Mouse (Mus musculus) right cerebral cortex, postnatal 25 days (tissue): ENCODE data around the gene Dip2b.
A peak's percentile ranks its signal among the peaks of the same experiment; 100 is the strongest.

Source experiments
- DNase-seq: peaks from one replicate; pipeline ENCODE4 v3.0.0; 2022

Gene Dip2b

GRCm38 (mm10) chr15:100089645-100090053 lies 51.2 kb downstream of the Dip2b start:
- no peak for DNase-seq

- DNase-seq, result no peak
Observed at GRCm38 (mm10) chr15:100091818-100092217, 53.4 kb downstream of the Dip2b start.

- DNase-seq, result peak; percentile 60
Observed at GRCm38 (mm10) chr15:100092258-100092657, 53.8 kb downstream of the Dip2b start.

GRCm38 (mm10) chr15:100096587-100097428 lies 58.3 kb downstream of the Dip2b start:
- DNase-seq, result no peak

- no peak for DNase-seq
Observed at GRCm38 (mm10) chr15:100100336-100100735, 61.9 kb downstream of the Dip2b start.

GRCm38 (mm10) chr15:100101206-100101605 lies 62.7 kb downstream of the Dip2b start:
- no peak for DNase-seq

GRCm38 (mm10) chr15:100104126-100104525 lies 65.7 kb downstream of the Dip2b start:
- DNase-seq, result no peak

- no peak for DNase-seq
Observed at GRCm38 (mm10) chr15:100108071-100108782, 69.8 kb downstream of the Dip2b start.

- no peak for DNase-seq
Observed at GRCm38 (mm10) chr15:100109916-100110315, 71.5 kb downstream of the Dip2b start.

- DNase-seq, result no peak
Observed at GRCm38 (mm10) chr15:100111891-100112290, 73.4 kb downstream of the Dip2b start.

GRCm38 (mm10) chr15:100112309-100112966 lies 74.0 kb downstream of the Dip2b start:
- DNase-seq, result no peak

- DNase-seq, result no peak
Observed at GRCm38 (mm10) chr15:100113343-100114275, 75.1 kb downstream of the Dip2b start.

- DNase-seq, result no peak
Observed at GRCm38 (mm10) chr15:100115416-100115815, 77.0 kb downstream of the Dip2b start.

GRCm38 (mm10) chr15:100116325-100116724 lies 77.9 kb downstream of the Dip2b start:
- DNase-seq, result no peak

GRCm38 (mm10) chr15:100119225-100119788 lies 80.8 kb downstream of the Dip2b start:
- no peak for DNase-seq

- no peak for DNase-seq
Observed at GRCm38 (mm10) chr15:100121437-100121836, 83.0 kb downstream of the Dip2b start.

- no peak for DNase-seq
Observed at GRCm38 (mm10) chr15:100123867-100124266, 85.4 kb downstream of the Dip2b start.

GRCm38 (mm10) chr15:100125245-100125644 lies 86.8 kb downstream of the Dip2b start:
- no peak for DNase-seq

GRCm38 (mm10) chr15:100126456-100127107 lies 88.1 kb downstream of the Dip2b start:
- DNase-seq, result peak; percentile 79

- no peak for DNase-seq
Observed at GRCm38 (mm10) chr15:100129151-100129790, 90.8 kb downstream of the Dip2b start.

- no peak for DNase-seq
Observed at GRCm38 (mm10) chr15:100139665-100140064, 101.2 kb downstream of the Dip2b start.
